Mouse (Mus musculus): ENCODE data around the gene Ric3.

Gene Ric3

GRCm38 (mm10) chr7:109045876-109046275, 37.3 kb downstream of the Ric3 start:
- no peak for DNase-seq

GRCm38 (mm10) chr7:109039445-109039844, 43.7 kb downstream of the Ric3 start:
- no peak for DNase-seq

- DNase-seq, result no peak
These were observed 44.1 kb downstream of the Ric3 start for GRCm38 (mm10) chr7:109038987-109039386.

- no peak for DNase-seq
These were observed 44.9 kb downstream of the Ric3 start for GRCm38 (mm10) chr7:109038121-109038735.

GRCm38 (mm10) chr7:109032054-109032453, 51.1 kb downstream of the Ric3 start:
- DNase-seq, result no peak

GRCm38 (mm10) chr7:109031331-109031730, 51.8 kb downstream of the Ric3 start:
- no peak for DNase-seq

GRCm38 (mm10) chr7:109029961-109030465, 53.1 kb downstream of the Ric3 start:
- DNase-seq, result no peak

- peak; percentile 66 for DNase-seq
These were observed 54.9 kb downstream of the Ric3 start for GRCm38 (mm10) chr7:109028204-109028603.

- DNase-seq, result no peak
These were observed 55.4 kb downstream of the Ric3 start for GRCm38 (mm10) chr7:109027721-109028120.

GRCm38 (mm10) chr7:109026976-109027375, 56.2 kb downstream of the Ric3 start:
- DNase-seq, result no peak

GRCm38 (mm10) chr7:109025743-109026142, 57.4 kb downstream of the Ric3 start:
- DNase-seq, result no peak

- DNase-seq, result peak; percentile 66
These were observed 61.7 kb downstream of the Ric3 start for GRCm38 (mm10) chr7:109021428-109021827.

GRCm38 (mm10) chr7:109019243-109019642, 63.9 kb downstream of the Ric3 start:
- DNase-seq, result no peak

GRCm38 (mm10) chr7:109016378-109016923, 66.7 kb downstream of the Ric3 start:
- DNase-seq, result no peak

GRCm38 (mm10) chr7:109014851-109015250, 68.3 kb downstream of the Ric3 start:
- DNase-seq, result no peak

GRCm38 (mm10) chr7:109012998-109013625, 70.0 kb downstream of the Ric3 start:
- no peak for DNase-seq

GRCm38 (mm10) chr7:109012575-109012974, 70.6 kb downstream of the Ric3 start:
- DNase-seq, result no peak

GRCm38 (mm10) chr7:109011596-109012180, 71.4 kb downstream of the Ric3 start:
- DNase-seq, result no peak

- DNase-seq, result no peak
These were observed 72.2 kb downstream of the Ric3 start for GRCm38 (mm10) chr7:109010720-109011595.

GRCm38 (mm10) chr7:109009260-109009659, 73.9 kb downstream of the Ric3 start:
- no peak for DNase-seq

- no peak for DNase-seq
These were observed 79.5 kb downstream of the Ric3 start for GRCm38 (mm10) chr7:109003653-109004052.

GRCm38 (mm10) chr7:109001971-109002370, 81.2 kb downstream of the Ric3 start:
- no peak for DNase-seq

All from kidney, postnatal 14 days (tissue).